Mouse (Mus musculus) layer of hippocampus, adult 11-12 months (tissue): ENCODE data around the gene Spef2.
"Not testable (repeated sequence)": the region's sequence is repeated elsewhere in the genome, so short reads cannot be mapped to it uniquely, and the experiment has no call there.

Experiments
- DNase-seq: peaks from one replicate; pipeline ENCODE4 v3.0.0; 2022; ENCODE audit warnings: low spot score

The Spef2 gene

DNA sequence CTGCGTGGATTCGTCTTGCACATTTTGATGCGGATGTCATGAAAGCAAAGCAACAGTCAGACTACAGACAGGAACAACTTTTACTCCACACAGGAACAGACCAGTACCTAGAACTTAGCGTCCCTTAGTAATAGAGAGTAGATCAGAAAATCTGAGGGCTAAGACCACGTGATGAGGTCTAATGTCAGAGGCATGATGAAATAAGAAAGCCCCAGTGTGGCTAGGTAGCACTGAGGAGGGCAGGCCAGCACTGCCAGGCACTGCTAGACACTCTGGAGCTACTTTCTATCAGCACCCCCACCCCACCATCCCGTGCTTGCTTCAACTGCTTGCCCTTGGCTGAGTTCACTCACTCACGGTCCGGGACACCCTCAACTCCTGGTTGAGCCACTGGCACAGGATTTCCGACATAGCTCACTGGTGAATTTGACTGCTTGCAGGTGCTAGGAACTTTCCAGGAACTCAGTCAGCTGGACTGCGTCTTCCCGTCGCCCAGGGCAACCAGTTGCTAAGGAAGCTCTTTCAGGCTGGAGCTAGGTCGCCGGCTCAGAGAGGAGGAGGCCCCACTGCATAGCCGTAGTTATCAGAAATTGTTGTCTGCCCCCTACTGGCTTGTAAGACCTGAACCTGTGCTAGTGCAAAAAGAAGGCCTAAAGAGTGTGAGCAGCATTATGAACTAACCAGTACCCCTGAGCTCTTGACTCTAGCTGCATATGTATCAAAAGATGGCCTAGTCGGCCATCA, at the start of gene Spef2:
Spef2 (minus strand) TSS at position 510 of the 744 bp plus-strand sequence.
- DNase-seq: peak; percentile 73

DNA sequence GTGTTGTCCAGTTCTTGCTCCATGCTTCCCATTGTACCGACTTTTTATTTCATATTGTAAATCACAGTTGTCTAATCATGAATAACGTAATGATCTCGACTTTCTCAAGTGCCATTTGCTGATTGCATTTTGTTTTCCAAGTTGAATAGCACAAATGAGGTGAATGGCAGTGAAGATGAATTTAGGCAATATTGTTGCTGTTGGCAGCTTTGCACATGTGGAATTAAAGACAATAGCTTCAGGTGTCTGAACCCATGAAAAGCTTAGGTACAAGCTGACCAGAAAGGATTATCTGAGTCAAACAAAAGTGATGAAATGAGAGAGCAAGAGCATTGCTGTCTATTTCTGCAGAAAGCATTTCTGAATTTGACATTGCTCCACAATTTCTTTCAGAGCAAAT, 45.5 kb upstream of the Spef2 start:
- DNase-seq: no peak

DNA sequence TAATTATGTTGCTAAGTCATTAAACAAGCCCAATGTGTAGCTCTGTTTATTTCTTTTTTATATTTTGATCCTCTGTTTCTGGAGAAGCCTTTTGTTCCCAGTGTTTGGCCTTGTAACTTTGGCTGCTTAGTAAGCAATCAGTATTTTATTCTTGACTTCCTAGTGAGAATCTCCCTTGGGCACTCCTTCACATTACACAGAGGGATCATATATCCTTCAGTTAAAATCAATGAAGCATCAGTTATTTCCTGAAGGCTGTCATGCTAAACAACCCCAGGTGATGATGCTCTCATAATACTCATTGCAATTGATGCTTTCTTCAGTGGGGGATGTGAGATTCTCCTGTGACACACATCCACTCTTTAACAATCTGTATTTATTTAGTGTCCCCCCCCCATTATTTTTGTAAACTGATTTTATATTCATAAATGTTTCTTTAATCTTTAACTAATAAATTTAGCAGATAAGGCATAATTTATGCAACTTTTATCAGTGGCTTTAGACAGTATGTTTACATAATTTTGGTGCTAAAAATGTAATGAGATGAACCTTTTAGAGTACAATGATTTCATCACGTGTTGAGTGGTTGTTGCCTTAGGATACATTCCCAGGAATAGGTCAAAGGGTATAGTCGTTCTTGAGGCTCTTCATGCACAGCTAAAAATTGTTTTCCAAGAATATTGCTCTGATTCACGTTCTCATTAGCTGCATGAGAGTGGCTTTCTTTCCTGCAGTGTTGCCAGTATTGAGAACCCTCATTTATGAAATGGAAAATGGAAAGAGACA, 39.8 kb upstream of the Spef2 start:
- DNase-seq: no peak

DNA sequence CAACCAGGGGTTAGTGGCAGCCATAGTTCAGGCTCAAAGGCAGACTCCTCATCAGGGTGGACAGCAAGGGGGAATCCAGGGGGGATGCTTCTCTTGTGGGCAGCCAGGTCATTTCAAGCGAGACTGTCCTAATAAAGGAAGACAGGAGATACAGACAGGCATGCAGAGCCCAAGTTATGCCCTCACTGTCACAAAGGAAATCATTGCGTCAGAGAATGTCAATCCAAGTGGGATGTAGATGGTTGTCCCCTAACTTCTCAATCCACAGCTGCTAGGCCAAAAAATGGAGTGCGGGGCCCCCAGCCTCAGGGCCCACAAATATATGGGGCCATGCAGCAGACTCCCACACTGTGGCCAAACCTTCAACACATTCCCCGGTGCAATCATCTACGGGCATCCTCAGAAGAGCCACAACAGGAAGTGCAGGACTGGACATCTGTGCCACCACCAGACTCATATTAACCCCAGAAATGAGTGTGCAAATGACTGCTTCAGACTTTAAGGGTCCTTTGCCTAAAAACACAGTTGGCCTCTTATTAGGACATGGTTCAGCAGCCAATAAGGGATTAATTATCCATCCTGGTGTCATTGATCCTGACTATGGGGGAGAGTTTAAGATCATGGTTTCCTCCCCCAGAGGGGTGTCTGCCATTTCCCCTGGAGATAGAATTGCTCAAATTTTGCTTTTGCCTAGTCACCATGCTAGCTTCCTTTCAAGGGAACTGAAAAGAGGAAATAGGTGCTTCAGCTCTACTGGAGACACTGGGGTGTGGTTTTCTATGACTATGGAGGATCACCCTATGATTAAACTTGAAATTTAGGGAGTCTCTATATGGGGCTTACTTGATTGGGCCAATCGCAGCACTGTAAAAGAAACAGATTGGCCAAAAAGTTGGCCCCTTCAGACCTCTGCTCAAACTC, 25.8 kb upstream of the Spef2 start:
- DNase-seq: not testable (repeated sequence)

DNA sequence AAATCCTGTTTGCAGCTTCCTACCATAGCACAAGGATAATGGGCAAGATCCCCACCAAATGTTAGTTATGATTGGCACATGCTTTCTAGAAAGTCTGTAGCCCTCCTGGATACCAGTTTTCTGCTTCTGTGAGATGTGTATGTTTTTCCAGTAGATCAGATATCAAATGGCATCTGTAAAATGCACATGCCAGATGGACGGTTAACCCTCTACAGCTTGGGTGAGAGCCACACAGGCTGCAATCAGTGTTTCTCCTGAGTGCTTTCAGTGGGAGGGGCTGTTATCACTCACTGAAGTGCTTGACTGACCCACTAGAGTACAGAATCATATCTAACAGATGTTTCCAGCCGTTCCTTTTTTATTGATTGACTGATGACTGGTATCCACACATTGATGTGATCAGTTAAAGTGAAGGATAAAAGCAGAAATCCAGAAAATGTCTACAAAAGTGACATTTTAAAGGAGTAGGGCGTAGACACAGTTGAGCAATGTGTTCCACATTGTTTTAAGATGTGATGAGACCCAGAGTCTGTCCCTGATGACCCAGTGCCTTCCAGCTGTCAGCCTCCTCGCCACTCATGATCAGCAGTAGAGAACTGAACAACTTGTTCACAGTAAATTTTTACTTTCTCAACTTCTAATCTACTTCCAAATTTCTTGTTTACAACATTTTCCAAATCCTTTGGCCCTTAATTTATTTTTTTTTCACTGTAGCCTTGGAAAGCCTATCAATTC, 19.7 kb upstream of the Spef2 start:
- no peak for DNase-seq

DNA sequence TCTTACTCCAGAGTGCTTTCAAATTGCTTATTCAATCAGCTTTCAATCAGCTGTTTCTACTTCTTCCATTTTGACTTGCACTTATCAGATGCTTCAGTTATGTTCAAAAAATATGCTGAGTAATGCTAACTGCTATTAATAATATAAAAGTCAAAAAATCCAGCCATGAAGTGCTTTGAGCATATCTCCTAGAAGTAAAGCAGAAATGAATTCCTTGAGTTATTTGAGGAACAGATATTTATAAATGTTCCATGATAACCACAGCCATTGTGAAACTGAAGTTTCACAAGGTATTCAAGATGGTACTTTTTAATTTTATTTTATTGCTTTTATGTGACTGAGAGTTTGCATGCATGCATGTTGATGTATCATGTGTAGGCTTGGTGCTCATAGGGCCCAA, 18.4 kb upstream of the Spef2 start:
- no peak for DNase-seq

DNA sequence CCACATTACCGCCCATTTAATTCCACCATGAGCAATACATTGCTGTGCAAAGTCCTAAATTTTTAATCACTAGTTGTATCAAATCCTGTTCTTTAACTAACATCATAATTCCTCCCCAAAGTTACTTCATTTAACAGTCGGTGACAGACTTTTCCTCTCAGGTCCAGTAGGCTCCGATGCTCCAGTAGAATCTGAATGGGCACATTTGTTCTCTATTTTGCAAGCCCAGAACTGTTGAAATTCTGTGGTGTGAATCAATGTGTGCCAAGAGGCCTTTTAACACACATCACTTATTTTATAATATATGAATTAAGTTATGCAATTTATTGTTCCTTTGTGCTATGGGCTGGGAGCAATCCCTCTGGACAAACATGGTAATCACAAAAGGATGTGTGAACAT, 2.3 kb upstream of the Spef2 start:
- no peak for DNase-seq

DNA sequence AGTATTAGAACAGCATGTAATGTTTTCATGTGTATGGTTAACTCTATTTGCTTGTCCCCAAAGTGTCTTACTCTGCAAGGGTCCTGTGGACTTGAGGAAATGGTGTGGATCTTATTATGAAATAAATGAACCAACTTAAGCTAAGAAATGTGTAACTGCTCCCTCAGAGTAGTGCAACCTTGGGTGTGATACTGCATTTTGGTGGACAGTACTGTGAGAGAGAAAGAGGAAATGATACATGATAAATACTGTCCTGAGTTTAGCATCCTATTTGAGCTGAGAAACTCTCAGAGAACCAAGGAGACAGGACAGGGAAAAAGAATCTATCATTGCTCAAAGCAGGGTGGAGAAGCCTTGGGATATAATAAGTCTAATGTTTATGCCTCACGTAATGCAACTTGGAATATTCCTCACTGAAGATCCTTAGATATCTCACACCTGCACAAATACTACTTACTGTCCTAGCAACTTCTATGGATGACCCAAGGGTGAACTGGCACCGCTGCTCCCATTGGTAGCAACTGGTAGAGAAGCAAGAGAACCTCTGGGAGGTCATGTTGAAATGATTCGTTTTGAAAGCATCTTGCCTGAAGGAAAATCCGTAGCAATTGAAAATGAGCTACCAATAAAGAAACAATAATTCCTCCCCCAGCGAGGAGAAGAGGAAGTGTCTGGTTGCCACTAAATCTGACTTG, 1.1 kb downstream of the Spef2 start:
- no peak for DNase-seq

DNA sequence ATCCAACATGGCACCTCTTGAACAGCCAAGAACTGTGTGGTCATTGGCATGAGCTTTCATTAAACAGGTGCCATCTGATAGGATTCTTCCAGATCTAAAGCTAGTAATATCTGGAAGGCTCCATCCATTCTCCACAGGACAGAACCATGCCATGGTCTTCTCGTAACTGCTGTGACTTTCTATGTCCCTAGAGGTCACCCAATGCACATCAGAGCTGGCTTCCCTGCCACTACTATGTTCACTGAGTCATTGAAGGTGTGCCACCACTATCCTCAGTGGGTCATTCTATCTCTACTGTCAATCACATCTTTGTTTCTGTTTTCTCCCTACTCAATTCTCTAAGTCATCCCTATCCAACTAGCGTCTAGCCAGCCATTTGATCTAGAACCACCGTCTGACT, 6.5 kb downstream of the Spef2 start:
- no peak for DNase-seq

DNA sequence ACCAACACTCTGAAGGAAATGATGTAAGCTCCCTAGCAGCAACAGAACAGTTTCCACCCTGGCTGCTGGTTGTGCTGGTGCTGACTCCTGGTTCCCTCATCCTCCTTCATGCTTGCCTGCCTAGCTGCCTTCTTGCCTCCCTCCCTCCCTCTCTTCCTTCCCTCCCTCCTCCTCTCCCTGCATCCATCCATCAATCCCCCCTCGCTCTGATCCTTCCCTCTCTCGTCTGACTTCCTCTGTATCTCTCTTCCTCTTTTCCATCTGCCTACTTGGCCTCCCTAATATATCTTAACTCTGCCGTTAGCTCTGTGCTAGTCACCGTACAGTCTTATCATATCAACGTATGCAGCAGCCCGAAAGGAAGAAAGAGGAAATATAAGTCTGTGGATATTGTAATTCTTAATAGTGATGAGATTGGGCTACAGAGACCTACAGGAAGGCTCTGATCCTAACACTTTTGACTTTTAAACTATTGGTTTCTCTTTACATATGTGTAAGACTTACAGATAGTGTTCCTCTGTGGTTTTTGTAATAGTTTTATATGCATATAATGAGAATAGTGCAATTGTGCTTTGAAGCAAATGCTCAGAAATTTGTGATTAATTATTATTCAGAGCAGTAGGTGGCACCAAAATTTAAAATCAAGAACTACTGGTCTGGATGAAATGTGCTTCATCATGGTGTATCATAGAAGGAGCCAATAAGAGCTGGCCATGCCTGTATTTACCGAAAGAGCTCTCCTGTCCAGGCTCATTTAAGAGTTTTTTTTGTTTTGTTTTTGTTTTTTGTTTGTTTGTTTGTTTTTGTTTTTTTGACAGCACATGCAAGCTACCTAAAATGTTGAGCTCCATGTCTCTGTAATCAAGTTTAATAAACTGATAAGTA, 33.9 kb downstream of the Spef2 start:
- DNase-seq: no peak

DNA sequence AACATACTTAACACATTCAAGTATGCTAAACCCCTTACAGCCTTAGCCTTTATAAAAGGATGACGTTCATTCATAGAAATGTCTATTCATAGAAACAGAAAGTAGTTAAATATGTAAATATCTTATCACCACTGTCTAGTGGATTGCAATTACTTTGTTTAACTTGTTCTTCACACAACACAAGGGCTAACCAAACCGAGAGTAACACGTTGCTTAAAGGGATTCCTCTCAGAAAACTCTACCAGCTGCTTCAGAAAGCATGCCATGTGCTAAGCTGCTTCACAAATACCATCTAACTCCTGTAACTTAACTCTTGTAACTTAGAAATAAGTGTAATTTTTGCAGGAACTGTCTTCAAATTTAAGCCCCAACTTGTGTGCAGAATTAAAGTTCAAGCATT, 35.0 kb downstream of the Spef2 start:
- no peak for DNase-seq

DNA sequence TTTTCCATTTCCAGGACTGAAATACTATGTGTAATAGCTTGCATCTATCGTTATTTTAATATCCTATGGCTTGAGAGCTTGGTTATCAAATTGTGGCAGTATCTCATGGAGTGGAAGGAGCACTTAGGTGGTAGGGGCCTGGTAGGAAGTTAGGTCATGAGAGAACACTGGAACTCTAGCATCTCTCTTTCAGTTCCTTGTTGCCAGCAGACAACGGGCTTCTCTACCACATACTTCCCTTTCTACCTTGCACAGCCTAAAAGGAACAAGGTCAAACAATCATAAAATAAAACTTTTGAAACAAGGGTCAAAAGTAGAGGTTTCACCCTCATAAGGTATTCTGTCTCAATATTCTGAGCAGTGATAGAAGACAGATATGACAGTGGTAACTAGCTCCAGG, 38.3 kb downstream of the Spef2 start:
- DNase-seq: no peak

DNA sequence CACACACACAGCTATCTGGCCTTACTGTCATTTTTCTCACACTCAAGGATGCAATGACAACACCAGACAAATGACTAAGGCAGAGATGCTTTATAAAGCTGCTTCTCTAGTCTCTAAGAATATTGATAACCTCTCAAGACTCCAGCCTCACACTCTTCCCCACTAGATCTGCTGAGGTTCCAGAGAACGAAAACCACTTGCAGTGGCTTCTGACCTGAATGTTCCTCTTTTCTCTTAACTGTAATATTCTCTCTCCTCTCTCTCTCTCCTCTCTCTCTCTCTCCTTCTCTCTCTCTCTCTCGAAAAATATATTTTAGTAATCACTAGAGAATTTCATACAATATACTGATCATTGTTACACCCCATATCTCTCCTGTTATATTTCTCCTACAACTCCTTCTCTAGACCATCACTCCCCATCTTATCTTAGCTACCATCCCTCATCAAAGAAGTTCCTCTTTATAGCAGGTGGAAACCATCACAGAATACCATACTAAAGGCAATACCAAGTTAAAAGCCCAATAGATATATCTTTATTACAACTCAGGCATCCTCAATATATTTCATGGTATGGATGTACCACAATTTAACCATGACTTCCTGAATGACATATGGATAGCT, 42.7 kb downstream of the Spef2 start:
- no peak for DNase-seq

DNA sequence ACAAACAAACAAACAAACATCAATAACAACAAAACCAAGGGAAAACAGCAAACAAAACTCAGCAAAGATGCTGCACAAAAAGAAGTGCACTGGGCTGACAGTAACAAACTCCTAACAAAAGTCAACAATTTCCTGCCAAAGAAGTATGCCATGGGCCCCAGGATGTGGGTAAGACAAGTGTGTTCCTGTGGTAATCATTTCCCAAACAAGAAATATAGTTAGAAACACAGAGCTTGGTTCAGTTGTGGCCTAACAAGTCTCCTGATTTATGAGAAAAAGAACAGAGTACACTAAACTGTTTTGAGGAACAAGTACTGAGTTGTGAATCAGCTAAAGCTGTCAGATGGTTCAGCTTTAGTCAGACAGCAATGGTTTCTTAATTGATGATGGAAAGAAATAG, 46.8 kb downstream of the Spef2 start:
- no peak for DNase-seq

DNA sequence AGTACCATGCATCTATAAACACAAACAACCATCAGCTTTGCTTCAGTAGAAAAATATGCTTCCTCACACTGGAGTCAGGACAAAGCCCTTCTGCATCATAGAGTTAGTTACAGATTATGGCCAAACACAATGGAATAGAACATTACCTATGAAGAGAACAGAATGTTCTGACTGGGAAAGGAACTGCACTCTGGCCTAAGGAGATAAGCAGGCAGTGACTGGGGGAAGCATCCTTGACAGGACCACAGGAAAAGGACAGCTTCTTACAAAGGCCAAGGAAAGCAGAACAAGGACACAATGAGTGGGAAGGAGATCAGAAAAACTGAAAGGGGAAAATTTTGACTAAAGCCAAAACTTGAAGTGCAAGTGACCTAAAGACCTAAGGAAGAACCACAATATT, 56.9 kb downstream of the Spef2 start:
- DNase-seq: no peak

DNA sequence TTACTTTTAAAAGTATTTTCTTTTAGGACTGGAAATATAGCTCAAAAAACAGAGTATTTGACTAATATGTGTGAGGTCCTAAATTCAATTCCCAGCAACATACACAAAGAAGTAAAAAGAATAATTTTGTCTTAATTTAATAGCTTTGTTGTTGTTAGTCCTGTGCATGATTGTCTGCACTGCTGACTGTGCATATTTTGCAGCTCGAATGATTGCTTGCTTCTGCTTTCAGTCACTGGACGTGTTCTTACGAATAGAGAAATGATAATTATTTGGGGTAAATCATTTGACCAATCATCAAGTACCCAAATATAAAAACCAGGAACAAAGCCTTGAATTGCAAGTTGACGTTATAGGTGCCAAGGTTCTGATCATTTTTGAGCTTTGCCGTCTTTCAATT, 57.8 kb downstream of the Spef2 start:
- DNase-seq: no peak

DNA sequence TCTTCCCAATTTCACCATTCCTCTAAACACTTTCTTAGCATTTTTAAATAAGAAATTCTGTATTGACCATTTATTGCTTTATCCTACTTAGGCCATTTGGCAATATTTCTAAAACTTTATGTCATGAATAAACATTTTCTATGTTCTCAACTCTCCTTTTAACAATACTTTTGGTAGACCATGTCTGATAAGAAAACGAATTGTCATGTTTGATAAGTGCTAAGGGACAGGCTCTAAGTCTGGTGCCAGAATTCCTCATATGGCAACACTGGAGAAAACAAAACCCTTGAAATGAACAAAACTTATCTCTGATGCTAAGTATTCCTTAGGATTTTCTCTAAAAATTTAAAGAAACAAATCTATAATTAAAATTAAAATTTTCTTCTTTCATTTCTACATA, 58.2 kb downstream of the Spef2 start:
- DNase-seq: no peak

DNA sequence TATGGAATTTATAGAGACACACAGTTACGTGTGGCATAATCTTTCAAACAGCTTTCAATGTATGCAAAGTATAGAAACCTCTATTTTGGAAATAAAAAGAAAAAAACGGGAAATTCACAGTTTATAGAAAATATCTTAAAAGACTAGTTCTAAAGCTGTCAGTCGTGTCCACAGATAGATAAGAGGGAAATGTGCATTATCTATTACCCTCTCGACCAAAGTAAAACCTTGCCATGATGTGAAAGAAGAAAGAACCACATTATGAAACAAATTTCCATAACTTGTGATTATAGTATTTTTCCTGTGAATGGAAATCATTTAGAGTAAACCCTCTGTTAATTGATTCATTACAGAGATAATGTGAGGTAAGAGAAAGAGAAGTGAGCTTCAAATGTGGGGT, 65.2 kb downstream of the Spef2 start:
- no peak for DNase-seq

DNA sequence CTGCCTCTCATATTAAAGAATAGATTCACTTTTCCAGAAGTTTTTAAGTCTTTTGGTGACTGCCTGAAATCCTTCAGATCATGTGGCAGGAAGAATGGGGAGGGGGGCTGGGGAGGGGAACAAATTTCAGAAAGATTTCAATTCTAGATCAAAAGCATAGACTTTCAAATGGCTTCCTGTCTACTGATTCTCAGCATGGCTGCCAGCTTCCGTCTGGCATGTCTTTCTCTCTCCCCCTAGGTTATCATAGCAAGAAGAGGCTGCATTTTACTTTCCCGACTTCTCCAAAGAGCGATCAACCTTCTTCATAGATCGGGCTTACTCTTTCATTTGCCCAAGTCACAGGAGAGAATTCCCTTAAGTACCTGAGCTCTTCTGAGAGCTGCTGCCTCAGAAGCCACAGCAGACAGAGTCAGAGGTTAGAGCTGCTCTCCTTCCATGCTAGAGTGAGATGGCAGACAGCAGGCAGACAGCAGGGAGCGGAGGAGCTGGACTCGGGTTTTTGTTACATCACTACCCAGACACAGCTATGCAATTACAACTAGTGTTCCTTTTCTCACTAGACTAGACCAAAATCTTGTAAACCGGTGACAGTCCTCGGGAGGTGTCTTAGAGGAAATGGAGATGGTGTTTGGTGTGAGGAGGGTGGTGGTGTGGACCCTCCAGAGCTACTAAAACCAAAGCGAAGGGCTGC, 71.2 kb downstream of the Spef2 start:
- no peak for DNase-seq
